Mouse (Mus musculus): ENCODE measurements around the gene Rap1gap2. TPM values are rescaled to one million over a fixed set of nuclear protein-coding genes. Genes with fewer than 3 reads are reported as not detected.

The Rap1gap2 gene
- polyA plus RNA-seq, 1 experiment from 2014 or later, result 5.2 TPM

DNA sequence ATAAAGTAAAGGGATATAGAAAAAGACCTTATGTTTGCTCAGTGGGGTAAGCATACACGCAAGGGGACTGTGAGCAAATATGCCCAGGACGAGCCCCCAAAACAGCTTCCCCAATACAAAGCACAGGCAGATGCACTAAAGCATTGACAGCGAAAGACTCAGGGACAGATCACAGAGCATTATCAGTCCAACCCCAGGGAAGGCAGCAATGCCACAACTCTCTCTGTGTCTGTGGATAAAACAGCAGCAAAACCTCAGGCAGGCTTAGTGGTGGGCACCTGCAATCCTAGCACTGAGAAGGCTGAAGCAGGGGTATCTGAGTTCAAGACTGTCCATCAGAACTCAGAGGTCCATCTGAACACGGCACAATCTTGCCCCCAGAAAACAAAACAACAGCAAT lies 73.4 kb downstream of the Rap1gap2 start:
- H3K4me3 ChIP-seq, result no peak overlapping the region
- no peak overlapping the region for H3K27ac ChIP-seq
- H3K9me3 ChIP-seq, result no peaks in the 10 kb centered on the region
- H3K36me3 ChIP-seq, result no peaks in the 10 kb centered on the region
- 73% methylated on average over 4 of the region's 4 CpGs for WGBS
- H3K4me1 ChIP-seq, result peaks cover 18% of the 10 kb centered on the region
- no peak for DNase-seq (ENCODE audit: low spot score)
- H3K27me3 ChIP-seq (ENCODE audit: insufficient read depth, poor library complexity, severe bottlenecking), result no peaks in the 10 kb centered on the region

DNA sequence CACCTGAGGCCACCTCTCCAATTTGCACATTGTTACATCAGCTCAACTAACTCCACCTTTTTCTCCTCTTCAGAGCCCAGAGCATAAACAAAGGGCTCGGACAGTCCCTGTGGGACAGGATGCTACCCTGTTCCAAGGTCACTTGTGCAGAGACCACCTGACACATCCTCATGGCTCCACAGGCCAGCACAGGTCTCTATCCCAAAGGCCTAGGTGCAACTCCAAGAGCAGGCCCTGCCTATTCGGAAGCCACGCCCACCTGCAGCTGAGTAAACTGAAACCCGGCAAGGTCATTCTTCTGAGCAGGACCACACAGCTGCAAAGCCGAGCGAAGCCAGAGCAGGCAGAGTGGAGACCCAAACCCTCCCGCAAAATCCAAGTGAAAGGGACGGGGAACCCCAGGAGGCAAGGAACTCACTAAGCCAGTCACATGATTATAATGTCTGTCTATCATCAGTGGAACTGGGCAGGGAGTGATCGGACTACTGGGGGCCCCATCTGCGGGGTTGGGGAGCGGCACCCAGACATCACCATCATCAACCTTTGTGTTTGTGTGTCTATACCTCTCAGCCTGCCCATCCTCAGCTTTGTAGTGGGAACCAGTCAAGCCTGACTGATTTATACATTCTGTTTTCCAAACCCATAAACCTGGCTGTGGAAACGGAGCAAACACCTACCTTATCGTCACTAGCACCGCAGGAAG lies 74.4 kb downstream of the Rap1gap2 start:
- H3K4me3 ChIP-seq, result peak overlapping the region; percentile 22; the same call in 1 of the 2 replicates
- H3K36me3 ChIP-seq, result no peaks in the 10 kb centered on the region
- H3K27me3 ChIP-seq (ENCODE audit: insufficient read depth, poor library complexity, severe bottlenecking), result peaks cover under 1% of the 10 kb centered on the region; the same call in 1 of the 2 replicates
- H3K27ac ChIP-seq, result peak overlapping the region; percentile 73
- no peak for DNase-seq (ENCODE audit: low spot score)
- no peaks in the 10 kb centered on the region for H3K9me3 ChIP-seq
- WGBS, result 35% methylated on average over 14 of the region's 14 CpGs
- H3K4me1 ChIP-seq, result peaks cover 29% of the 10 kb centered on the region

DNA sequence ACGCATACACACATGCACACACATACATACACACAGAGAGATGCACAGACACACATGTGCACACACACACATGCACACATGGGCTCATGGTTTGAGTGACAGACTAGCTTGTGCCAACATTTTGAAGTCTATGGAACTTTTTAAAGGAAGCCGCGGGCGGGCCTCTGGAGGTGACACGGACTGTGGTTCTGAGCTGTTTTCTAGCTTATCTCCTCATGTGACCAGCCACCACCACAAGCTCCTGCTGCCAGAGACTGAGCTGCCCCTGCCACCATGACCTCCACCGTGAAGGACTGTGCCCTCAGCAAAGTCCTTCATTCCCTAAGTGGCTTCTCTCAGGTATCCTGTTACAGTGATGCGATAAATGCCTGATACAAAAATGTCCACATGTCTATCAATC lies 76.3 kb downstream of the Rap1gap2 start:
- Histone ChIP-seq H3K27me3 (ENCODE audit: insufficient read depth, poor library complexity, severe bottlenecking) (peaks cover 8% of the 10 kb centered on the region), H3K9me3 (no peaks in the 10 kb centered on the region), H3K4me1 (peaks cover 31% of the 10 kb centered on the region), H3K36me3 (no peaks in the 10 kb centered on the region), H3K27ac (no peak overlapping the region), H3K4me3 (no peak overlapping the region)
- DNase-seq (ENCODE audit: low spot score), result no peak
- WGBS, result 63% methylated on average over 7 of the region's 7 CpGs

DNA sequence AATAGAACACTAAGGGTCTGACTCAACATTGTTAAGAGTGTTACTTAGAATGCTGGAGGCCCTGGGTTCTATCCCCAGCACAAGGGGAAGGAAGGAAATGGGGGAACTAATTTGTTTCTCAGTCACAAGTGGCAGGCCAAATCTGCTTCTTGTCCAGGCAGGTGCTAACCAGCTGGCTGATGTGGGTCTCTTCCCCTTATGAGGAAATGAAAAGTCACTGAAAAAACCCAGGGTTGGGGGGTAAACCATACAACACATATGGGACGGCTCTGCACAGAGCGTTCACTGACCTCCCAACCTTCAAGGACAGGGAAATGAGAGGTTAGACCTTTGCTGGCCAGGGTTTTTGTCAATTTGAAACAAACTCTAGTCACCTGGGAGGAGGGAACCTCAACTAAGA lies 77.7 kb downstream of the Rap1gap2 start:
- Histone ChIP-seq H3K27ac (no peak overlapping the region), H3K4me3 (no peak overlapping the region), H3K9me3 (no peaks in the 10 kb centered on the region), H3K4me1 (peaks cover 31% of the 10 kb centered on the region), H3K27me3 (ENCODE audit: insufficient read depth, poor library complexity, severe bottlenecking) (peaks cover 8% of the 10 kb centered on the region), H3K36me3 (no peaks in the 10 kb centered on the region)
- WGBS, result 88% methylated on average over 2 of the region's 2 CpGs
- no peak for DNase-seq (ENCODE audit: low spot score)

DNA sequence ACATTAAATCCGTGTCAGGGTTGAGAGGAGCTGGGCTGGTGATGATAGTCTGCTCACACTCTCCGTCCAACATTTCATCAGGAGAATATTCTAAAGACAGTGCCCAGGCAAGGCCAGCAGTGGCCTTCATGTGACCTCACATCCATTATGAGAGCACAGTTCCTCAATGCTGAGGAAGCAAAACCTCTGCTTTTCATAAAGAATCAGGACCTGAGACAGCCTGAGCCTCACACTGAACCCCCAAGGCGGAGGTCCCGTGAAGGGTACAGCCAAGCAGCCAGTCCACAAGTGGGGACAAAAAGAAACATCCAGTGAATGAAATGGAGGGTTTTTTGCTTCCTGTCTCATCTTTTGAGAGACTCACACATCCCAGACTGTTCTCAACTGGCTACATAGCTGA lies 78.3 kb downstream of the Rap1gap2 start:
- Histone ChIP-seq H3K4me1 (peaks cover 31% of the 10 kb centered on the region), H3K4me3 (no peak overlapping the region), H3K36me3 (no peaks in the 10 kb centered on the region), H3K27me3 (ENCODE audit: insufficient read depth, poor library complexity, severe bottlenecking) (peaks cover 8% of the 10 kb centered on the region), H3K9me3 (no peaks in the 10 kb centered on the region), H3K27ac (no peak overlapping the region)
- 59% methylated on average over 4 of the region's 4 CpGs for whole genome bisulfite sequencing
- DNase-seq (ENCODE audit: low spot score), result no peak

DNA sequence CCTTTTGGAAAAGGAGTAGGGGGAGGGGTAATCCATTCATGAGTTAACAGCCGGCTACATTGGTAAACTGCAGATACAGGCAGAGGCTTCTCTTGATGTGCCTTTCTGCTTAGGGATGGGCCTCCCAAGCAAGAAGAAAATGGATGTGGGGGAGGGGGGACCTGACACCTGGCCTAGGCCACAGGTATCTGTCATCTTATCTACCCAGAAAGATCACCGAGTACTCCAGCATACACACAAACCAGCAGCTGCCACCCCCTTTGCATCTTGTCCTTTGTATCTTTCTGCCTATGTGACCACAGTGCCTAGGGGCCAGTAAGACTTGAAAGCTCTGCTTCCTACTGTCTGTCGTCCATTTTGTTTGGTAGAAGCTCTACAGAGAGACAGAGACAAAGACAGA lies 79.0 kb downstream of the Rap1gap2 start:
- Histone ChIP-seq H3K27me3 (ENCODE audit: insufficient read depth, poor library complexity, severe bottlenecking) (peaks cover 8% of the 10 kb centered on the region), H3K4me3 (no peak overlapping the region), H3K4me1 (peaks cover 33% of the 10 kb centered on the region), H3K36me3 (no peaks in the 10 kb centered on the region), H3K27ac (no peak overlapping the region), H3K9me3 (no peaks in the 10 kb centered on the region)
- DNase-seq (ENCODE audit: low spot score), result no peak
- WGBS, result 32% methylated on average over 3 of the region's 3 CpGs

DNA sequence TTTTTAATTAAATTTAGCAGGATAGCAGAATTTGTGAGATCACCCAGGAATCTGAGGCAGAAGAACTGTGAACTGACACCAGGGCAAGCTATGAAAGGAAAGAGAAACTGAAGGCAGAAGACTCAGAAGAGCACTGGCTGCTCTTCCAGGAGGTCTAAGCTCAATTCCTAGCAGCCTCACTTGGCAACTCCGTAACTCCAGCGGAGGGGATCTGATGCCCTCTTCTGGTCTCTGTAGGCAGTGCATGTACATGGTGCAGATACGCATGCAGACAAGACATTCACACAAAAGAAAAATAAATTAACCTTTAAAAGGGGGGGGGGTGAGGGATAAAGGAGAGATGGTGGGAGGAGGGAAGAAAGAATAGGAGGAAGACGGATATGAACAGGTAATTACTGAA lies 80.9 kb downstream of the Rap1gap2 start:
- Histone ChIP-seq H3K9me3 (no peaks in the 10 kb centered on the region), H3K4me3 (no peak overlapping the region), H3K27me3 (ENCODE audit: insufficient read depth, poor library complexity, severe bottlenecking) (peaks cover 17% of the 10 kb centered on the region), H3K4me1 (peaks cover 34% of the 10 kb centered on the region), H3K27ac (no peak overlapping the region), H3K36me3 (no peaks in the 10 kb centered on the region)
- DNase-seq (ENCODE audit: low spot score), result no peak
- WGBS, result 61% methylated on average over 4 of the region's 4 CpGs

DNA sequence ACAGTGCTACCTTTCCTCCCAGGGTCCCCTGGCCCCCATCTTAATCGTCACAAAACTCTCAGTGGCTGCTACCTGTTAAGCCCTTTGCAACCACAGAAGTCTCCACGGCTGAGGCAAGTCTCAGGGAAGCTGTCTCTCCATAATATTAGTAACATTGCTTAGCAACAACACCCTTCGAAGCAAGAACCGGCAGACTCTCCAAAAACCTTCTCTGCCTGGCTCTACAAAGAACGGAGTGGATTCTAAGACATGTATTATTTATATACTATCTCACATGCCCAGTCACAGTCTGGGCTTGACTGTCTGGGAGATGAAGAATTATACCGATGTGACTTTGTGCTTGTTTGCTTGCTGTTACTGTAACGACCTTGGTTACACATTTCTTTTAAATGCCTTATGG lies 83.2 kb downstream of the Rap1gap2 start:
- no peak overlapping the region for H3K27ac ChIP-seq
- H3K36me3 ChIP-seq, result no peaks in the 10 kb centered on the region
- H3K4me3 ChIP-seq, result no peak overlapping the region
- WGBS, result 56% methylated on average over 7 of the region's 7 CpGs
- peaks cover 50% of the 10 kb centered on the region for H3K4me1 ChIP-seq
- no peaks in the 10 kb centered on the region for H3K9me3 ChIP-seq
- peaks cover 39% of the 10 kb centered on the region for H3K27me3 ChIP-seq (ENCODE audit: insufficient read depth, poor library complexity, severe bottlenecking)
- DNase-seq (ENCODE audit: low spot score), result no peak

DNA sequence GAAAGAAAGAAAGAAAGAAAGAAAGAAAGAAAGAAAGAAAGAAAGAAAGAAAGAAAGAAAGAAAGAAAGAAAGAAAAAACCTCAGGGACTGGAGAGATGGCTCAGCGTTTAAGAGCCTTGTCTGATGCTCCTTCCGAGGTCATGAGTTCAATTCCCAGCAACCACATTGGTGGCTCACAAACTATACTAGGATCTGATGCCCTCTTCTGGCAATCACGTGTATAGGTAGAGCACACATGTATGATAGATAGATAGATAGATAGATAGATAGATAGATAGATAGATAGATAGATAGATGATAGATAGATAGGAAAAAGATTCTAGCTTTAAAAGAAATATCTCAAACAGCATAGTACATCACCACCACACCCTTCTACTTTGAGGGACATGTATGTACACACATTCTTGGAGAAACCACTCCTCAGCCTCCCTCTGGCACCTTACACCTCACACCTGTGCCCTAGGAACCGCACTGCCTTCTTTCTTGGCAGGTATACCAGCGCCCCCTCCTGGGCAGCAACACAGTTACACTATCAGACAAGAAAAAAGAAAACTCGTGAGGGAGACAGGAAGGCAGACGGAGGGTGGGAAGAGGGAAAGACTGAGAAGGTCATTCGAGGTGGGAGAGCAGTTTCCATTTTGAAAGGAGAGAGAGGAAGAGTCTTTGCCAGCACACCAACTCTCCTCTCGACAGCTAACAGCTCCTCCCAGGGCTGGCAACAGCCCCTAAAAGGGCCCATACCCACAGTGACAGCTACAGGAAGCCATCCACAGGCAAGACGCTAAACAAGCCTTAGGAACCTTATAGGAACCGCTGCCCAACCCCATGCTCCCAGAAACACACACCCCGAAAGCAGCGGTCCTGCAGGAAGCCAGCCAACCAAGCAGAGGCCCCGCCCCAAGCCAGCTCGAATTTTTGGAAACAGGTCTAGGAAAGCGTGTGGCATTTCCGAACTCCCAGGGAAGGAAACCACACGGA lies 84.2 kb downstream of the Rap1gap2 start:
- H3K27ac ChIP-seq, result peak overlapping the region; percentile 65; the same call in 1 of the 2 replicates
- H3K4me1 ChIP-seq, result peaks cover 47% of the 10 kb centered on the region
- 16% methylated on average over 18 of the region's 18 CpGs for WGBS
- H3K36me3 ChIP-seq, result no peaks in the 10 kb centered on the region
- peaks cover 49% of the 10 kb centered on the region for H3K27me3 ChIP-seq (ENCODE audit: insufficient read depth, poor library complexity, severe bottlenecking)
- no peak for DNase-seq (ENCODE audit: low spot score)
- peak overlapping the region; percentile 47 for H3K4me3 ChIP-seq
- no peaks in the 10 kb centered on the region for H3K9me3 ChIP-seq

DNA sequence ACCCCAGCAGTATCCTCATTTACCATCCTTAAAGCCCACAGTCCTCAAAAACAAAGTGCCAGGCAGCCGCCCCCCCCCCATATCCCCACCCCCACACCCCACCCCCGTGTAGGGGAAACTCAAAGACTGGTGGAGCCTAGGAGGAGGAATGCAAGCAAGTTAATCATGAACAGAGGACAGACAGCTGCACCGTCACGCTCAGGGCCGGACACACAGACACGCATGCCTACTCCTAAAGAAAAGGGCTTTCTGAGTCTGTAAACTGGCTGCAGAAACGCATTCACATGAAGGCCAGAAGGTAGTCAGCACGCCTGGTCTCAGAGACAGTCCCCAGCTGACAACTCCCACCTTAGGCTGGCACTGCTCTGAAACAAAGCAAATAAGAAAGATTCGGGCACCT lies 85.1 kb downstream of the Rap1gap2 start:
- WGBS, result 63% methylated on average over 9 of the region's 9 CpGs
- H3K36me3 ChIP-seq, result no peaks in the 10 kb centered on the region
- peaks cover 50% of the 10 kb centered on the region for H3K27me3 ChIP-seq (ENCODE audit: insufficient read depth, poor library complexity, severe bottlenecking)

DNA sequence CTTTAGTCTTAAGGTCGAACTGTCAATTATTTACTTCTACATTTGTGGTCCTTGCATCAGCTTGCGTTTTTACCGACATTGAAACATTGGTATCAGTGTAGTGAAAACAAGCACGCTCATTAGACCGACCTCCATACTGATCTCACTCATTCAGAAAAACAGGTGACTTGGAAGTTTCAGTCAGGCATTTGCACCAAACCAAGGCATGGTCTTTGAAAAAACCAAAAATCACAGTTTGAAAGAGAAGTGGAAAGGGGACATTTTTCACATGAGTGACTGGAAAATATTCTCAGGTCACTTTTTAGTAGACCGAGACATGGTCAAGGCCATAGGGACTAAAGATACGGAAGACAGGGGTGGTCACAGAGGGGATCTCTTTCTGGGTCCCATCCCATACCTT lies 85.5 kb downstream of the Rap1gap2 start:
- 86% methylated on average over 7 of the region's 7 CpGs for WGBS
- Histone ChIP-seq H3K9me3 (no peaks in the 10 kb centered on the region), H3K27me3 (ENCODE audit: insufficient read depth, poor library complexity, severe bottlenecking) (peaks cover 52% of the 10 kb centered on the region), H3K27ac (no peak overlapping the region), H3K4me1 (peaks cover 46% of the 10 kb centered on the region), H3K36me3 (no peaks in the 10 kb centered on the region), H3K4me3 (no peak overlapping the region)
- DNase-seq (ENCODE audit: low spot score), result no peak

More for the DNA sequence above, 85.1 kb downstream of the Rap1gap2 start:
- no peak for DNase-seq (ENCODE audit: low spot score)
- Histone ChIP-seq H3K4me3 (no peak overlapping the region), H3K27ac (no peak overlapping the region), H3K4me1 (peaks cover 46% of the 10 kb centered on the region), H3K9me3 (no peaks in the 10 kb centered on the region)

DNA sequence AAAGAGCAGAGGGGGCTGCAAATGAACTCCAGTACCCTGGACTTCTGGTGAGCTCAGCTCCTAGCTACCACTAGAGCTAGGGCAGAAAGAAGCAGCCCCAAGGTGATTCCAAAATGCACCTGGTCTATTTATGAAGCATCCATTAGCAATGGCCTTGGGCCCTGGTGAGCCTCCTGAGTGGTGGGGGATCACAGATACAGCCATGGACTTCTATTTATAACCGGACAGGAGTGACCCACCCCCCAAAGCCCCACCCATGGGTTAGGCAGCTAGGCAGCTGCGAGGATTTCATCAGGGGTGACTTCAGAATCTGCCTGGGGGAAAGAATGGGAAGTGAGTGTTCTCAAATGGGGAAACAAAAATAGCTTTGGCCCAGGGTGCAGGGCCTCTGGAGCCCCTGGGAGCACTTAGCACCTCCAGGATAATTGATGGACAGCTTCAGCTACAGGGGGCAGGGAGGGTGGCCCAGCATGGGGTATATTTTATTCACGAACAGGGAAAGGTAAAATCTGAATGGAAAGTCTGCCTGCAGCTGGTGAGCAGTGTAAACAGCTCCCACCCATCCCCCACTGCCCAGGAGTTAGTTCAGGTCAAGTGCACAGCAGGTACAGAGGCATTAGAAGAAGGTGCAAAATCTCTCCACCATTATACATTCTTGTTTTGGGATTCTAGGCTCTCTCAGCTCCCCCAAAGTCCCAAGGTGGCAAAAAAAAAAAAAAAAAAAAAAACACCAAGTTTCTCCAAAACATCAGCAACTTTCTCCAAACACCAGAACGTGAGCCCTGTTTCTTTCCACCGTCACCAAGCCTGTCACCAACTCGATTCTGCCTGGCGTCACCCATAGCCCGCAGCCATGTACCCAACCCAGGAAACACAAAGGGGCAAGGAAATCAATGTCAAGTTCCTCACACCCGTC lies 86.4 kb downstream of the Rap1gap2 start:
- Histone ChIP-seq H3K27ac (peak overlapping the region; percentile 88; the same call in 1 of the 2 replicates), H3K27me3 (ENCODE audit: insufficient read depth, poor library complexity, severe bottlenecking) (peaks cover 53% of the 10 kb centered on the region), H3K4me1 (peaks cover 53% of the 10 kb centered on the region), H3K4me3 (peak overlapping the region; percentile 77; the same call in 1 of the 2 replicates), H3K9me3 (no peaks in the 10 kb centered on the region), H3K36me3 (no peaks in the 10 kb centered on the region)
- WGBS, result 41% methylated on average over 9 of the region's 9 CpGs
- no peak for DNase-seq (ENCODE audit: low spot score)

Data from heart, embryonic 10.5 days (tissue).